Mouse (Mus musculus): ENCODE results near the gene Smtnl2. TPM values are rescaled to one million over a fixed set of nuclear protein-coding genes. Genes with fewer than 3 reads are reported as not detected.
"Not testable (repeated sequence)": the region's sequence is repeated elsewhere in the genome, so short reads cannot be mapped to it uniquely, and the experiment has no call there.

The Smtnl2 gene
- polyA plus RNA-seq, 1 experiment from 2014 or later: 5.2 TPM

- peak within 1 kb of the TSS; percentile 68 for H3K9ac ChIP-seq
- no peaks in the 10 kb centered on the region for H3K36me3 ChIP-seq (replicated peaks)
- H3K9me3 ChIP-seq: no peaks in the 10 kb centered on the region
- 34% methylated on average over 10 of the region's 10 CpGs for WGBS
- H3K4me2 ChIP-seq: peak within 1 kb of the TSS; percentile 74
- ATAC-seq (ENCODE audit: low FRiP score): 0 out of 2 replicates have a peak, but pooled peaks have one; percentile 17
- H3K27ac ChIP-seq: no peak within 1 kb of the TSS
- H3K27me3 ChIP-seq: no peaks in the 10 kb centered on the region
- peak within 1 kb of the TSS; percentile 47 for H3K4me3 ChIP-seq (replicated peaks)
- peaks cover 6% of the 10 kb centered on the region for H3K4me1 ChIP-seq
These were observed 49.2 kb downstream of the Smtnl2 start, which contains the start of gene Tekt1 for GRCm38 (mm10) chr11:72362347-72362741. Gene Tekt1, minus strand, starts transcription at chr11:72362442.

GRCm38 (mm10) chr11:72361385-72362346 lies 49.8 kb downstream of the Smtnl2 start:
- Histone ChIP-seq H3K9me3 (no peaks in the 10 kb centered on the region), H3K4me2 (peak overlapping the region; percentile 74), H3K9ac (peak overlapping the region; percentile 68), H3K27ac (no peak overlapping the region), H3K27me3 (no peaks in the 10 kb centered on the region), H3K4me3 (replicated peaks) (peak overlapping the region; percentile 47), H3K4me1 (peaks cover 6% of the 10 kb centered on the region), H3K36me3 (replicated peaks) (no peaks in the 10 kb centered on the region)
- 9% methylated on average over 42 of the region's 42 CpGs for WGBS
- ATAC-seq (ENCODE audit: low FRiP score): peak; percentile 93

GRCm38 (mm10) chr11:72354971-72355728 lies 56.4 kb downstream of the Smtnl2 start:
- 24% methylated on average over 20 of the region's 20 CpGs for whole genome bisulfite sequencing
- Histone ChIP-seq H3K4me2 (peak overlapping the region; percentile 40), H3K27me3 (no peaks in the 10 kb centered on the region), H3K36me3 (replicated peaks) (no peaks in the 10 kb centered on the region), H3K4me1 (peaks cover 4% of the 10 kb centered on the region), H3K4me3 (replicated peaks) (no peak overlapping the region), H3K9me3 (no peaks in the 10 kb centered on the region), H3K27ac (no peak overlapping the region), H3K9ac (no peak overlapping the region)
- ATAC-seq (ENCODE audit: low FRiP score): no peak; the same call in 1 of the 2 replicates

GRCm38 (mm10) chr11:72353186-72353585 lies 58.3 kb downstream of the Smtnl2 start:
- H3K4me1 ChIP-seq: peaks cover 4% of the 10 kb centered on the region
- H3K36me3 ChIP-seq (replicated peaks): no peaks in the 10 kb centered on the region
- no peak overlapping the region for H3K27ac ChIP-seq
- WGBS: 76% methylated on average over 3 of the region's 3 CpGs
- H3K4me2 ChIP-seq: no peak overlapping the region
- H3K9me3 ChIP-seq: no peaks in the 10 kb centered on the region
- no peaks in the 10 kb centered on the region for H3K27me3 ChIP-seq
- no peak for ATAC-seq (ENCODE audit: low FRiP score)
- no peak overlapping the region for H3K9ac ChIP-seq
- no peak overlapping the region for H3K4me3 ChIP-seq (replicated peaks)

GRCm38 (mm10) chr11:72352272-72352671 lies 59.2 kb downstream of the Smtnl2 start:
- Histone ChIP-seq H3K36me3 (replicated peaks) (no peaks in the 10 kb centered on the region), H3K9ac (no peak overlapping the region), H3K27ac (no peak overlapping the region), H3K4me2 (no peak overlapping the region), H3K9me3 (no peaks in the 10 kb centered on the region), H3K4me1 (peaks cover 4% of the 10 kb centered on the region), H3K4me3 (replicated peaks) (no peak overlapping the region), H3K27me3 (no peaks in the 10 kb centered on the region)
- no peak for ATAC-seq (ENCODE audit: low FRiP score)
- 83% methylated on average over 1 of the region's 1 CpGs for WGBS

DNA sequence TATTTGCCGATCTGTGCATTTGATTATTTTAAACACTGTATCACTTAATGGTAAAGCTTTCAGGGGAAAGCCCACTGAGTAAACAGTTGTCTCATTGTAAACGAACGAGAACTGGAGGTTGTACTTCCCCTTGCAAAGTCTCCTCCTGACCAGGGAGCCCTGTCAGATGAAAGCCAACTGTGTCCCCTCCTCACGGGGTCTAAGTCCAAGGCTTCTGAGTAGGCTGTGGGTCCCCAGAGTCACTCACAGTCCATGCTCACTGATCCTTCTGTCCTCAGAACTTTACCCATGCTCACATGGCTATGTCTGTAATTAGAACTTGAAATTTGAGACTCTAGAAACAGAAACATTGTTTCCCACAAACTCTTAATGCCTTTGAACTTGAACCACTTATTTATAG lies 61.9 kb downstream of the Smtnl2 start:
- WGBS: 77% methylated on average over 4 of the region's 4 CpGs
- Histone ChIP-seq H3K4me2 (no peak overlapping the region), H3K9me3 (no peaks in the 10 kb centered on the region), H3K9ac (no peak overlapping the region), H3K4me3 (replicated peaks) (no peak overlapping the region), H3K36me3 (replicated peaks) (no peaks in the 10 kb centered on the region), H3K27me3 (no peaks in the 10 kb centered on the region), H3K27ac (no peak overlapping the region), H3K4me1 (no peaks in the 10 kb centered on the region)
- no peak for ATAC-seq (ENCODE audit: low FRiP score)

DNA sequence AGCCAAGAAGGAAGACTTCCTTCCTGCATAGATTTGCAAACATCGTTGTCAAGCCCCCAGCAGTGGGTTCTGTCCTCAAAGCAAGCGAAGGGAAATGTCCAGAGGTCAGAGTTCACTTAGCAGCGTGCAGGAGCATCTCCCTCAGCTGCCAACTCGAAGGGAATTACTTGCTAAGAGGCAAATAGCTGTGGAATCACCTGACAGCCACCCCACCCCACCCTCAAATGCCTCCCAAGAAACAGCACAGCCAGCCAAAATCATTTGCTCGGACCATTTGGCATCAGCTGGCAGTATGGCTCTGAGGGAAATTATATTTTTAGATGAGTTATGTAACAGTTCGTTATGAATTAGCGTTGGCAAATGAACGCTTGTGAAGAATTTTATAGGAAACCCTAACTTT lies 62.5 kb downstream of the Smtnl2 start:
- Histone ChIP-seq H3K27me3 (no peaks in the 10 kb centered on the region), H3K36me3 (replicated peaks) (no peaks in the 10 kb centered on the region), H3K9me3 (no peaks in the 10 kb centered on the region), H3K4me3 (replicated peaks) (no peak overlapping the region), H3K4me2 (no peak overlapping the region), H3K27ac (no peak overlapping the region), H3K9ac (no peak overlapping the region), H3K4me1 (no peaks in the 10 kb centered on the region)
- 75% methylated on average over 8 of the region's 8 CpGs for WGBS
- no peak for ATAC-seq (ENCODE audit: low FRiP score)

DNA sequence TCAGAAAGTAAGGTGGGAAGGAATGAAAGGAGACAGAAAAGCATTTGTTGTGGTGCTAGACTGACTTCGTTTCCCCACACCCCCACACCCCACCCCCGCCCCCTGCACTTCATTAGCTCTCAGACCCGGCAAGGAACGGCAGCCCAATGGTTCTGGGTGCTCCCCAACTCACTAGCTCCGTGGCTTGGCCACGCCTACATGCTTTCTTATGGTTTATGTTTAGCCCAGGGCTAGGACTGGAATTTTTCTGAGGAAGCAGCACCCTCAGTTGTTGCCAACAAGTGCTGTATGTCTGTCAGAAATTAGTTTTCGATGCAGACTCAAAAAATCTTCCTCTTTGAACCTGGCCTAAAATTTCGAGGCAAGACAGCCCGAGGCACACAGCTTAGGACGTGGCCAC lies 63.0 kb downstream of the Smtnl2 start:
- Histone ChIP-seq H3K27ac (no peak overlapping the region), H3K4me3 (replicated peaks) (no peak overlapping the region), H3K9me3 (no peaks in the 10 kb centered on the region), H3K36me3 (replicated peaks) (no peaks in the 10 kb centered on the region), H3K4me1 (no peaks in the 10 kb centered on the region), H3K27me3 (no peaks in the 10 kb centered on the region), H3K4me2 (no peak overlapping the region), H3K9ac (no peak overlapping the region)
- WGBS: 72% methylated on average over 10 of the region's 10 CpGs
- no peak for ATAC-seq (ENCODE audit: low FRiP score)

- WGBS: 88% methylated on average over 11 of the region's 11 CpGs
- Histone ChIP-seq H3K9ac (no peak overlapping the region), H3K27me3 (no peaks in the 10 kb centered on the region), H3K27ac (no peak overlapping the region), H3K36me3 (replicated peaks) (no peaks in the 10 kb centered on the region), H3K9me3 (no peaks in the 10 kb centered on the region), H3K4me1 (peaks cover 2% of the 10 kb centered on the region; the same call in 1 of the 2 replicates), H3K4me3 (replicated peaks) (no peak overlapping the region), H3K4me2 (no peak overlapping the region)
- ATAC-seq (ENCODE audit: low FRiP score): no peak
These were observed 67.0 kb downstream of the Smtnl2 start for GRCm38 (mm10) chr11:72344486-72344885.

- Histone ChIP-seq H3K9ac (no peak overlapping the region), H3K4me1 (peaks cover 2% of the 10 kb centered on the region; the same call in 1 of the 2 replicates), H3K27ac (no peak overlapping the region), H3K36me3 (replicated peaks) (no peaks in the 10 kb centered on the region), H3K9me3 (no peaks in the 10 kb centered on the region), H3K27me3 (no peaks in the 10 kb centered on the region), H3K4me2 (no peak overlapping the region), H3K4me3 (replicated peaks) (no peak overlapping the region)
- no peak for ATAC-seq (ENCODE audit: low FRiP score)
- WGBS: 27% methylated on average over 8 of the region's 8 CpGs
These were observed 67.6 kb downstream of the Smtnl2 start for GRCm38 (mm10) chr11:72343904-72344303.

DNA sequence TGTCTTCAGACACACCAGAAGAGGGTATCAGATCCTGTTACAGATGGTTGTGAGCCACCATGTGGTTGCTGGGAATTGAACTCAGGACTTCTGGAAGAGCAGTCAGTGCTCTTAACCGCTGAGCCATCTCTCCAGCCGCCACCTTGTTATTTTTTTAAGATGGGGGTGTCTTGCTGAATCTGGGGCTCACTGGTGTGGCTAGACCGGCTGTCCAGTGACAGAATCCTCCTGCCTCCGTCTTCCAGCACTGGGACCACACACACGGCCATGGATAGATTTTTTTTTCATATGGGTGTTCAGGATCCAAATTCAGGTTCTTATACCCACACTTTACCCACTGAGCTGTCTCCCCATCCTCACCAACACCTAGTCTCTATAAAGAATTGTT lies 68.3 kb downstream of the Smtnl2 start:
- not testable (repeated sequence) for H3K36me3 ChIP-seq (replicated peaks)
- 92% methylated on average over 5 of the region's 5 CpGs for WGBS

DNA sequence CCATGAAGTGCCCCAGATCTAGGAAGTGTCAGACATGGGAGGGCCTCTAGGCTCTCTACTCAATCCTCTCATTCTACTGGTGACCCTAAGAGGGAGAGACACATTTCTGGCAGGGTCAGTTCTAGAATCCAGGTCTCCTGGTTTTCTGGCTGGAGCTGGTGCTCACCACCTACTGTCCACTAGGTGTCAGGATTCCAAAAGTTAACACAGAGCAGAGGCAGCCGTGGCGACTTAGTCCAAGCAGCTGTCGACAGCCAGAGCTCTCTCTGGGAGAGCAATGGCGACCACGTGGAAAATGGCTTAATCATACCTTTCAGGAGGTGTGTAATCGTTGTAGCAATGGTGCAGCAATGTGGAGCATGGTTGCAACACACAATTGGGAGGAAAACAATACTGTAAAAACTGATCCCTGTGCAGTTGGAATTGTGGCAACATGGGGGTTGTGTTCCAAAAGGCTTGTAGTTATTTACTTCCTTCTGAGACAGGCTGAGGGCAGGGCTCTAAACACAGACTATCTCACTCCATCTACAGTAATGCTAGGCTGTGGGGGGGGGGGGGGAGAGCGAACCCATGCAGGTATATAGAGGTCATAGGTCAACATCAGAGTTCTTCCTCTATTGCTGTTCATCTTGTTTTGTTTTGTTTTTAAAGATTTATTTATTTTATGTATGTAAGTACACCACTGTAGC lies 68.8 kb downstream of the Smtnl2 start:
- peak; percentile 85 for ATAC-seq (ENCODE audit: low FRiP score)
- 8% methylated on average over 7 of the region's 7 CpGs for WGBS
- no peak overlapping the region for H3K9ac ChIP-seq
- H3K36me3 ChIP-seq (replicated peaks): no peaks in the 10 kb centered on the region
- H3K27ac ChIP-seq: no peak overlapping the region
- no peaks in the 10 kb centered on the region for H3K9me3 ChIP-seq
- H3K4me1 ChIP-seq: peaks cover 11% of the 10 kb centered on the region
- no peak overlapping the region for H3K4me3 ChIP-seq (replicated peaks)
- H3K4me2 ChIP-seq: 0 out of 2 replicates have a peak overlapping the region, but pooled peaks have one; percentile 22
- no peaks in the 10 kb centered on the region for H3K27me3 ChIP-seq

More for the DNA sequence above, 68.3 kb downstream of the Smtnl2 start:
- not testable (repeated sequence) for H3K27me3 ChIP-seq; ATAC-seq (ENCODE audit: low FRiP score); H3K4me3 ChIP-seq (replicated peaks); H3K27ac ChIP-seq; H3K9ac ChIP-seq; H3K9me3 ChIP-seq; H3K4me2 ChIP-seq; H3K4me1 ChIP-seq

Measured in forebrain, embryonic 12.5 days (tissue).